Mouse (Mus musculus): Measurements from ENCODE around the gene Chmp5.
A peak's percentile ranks its signal among the peaks of the same experiment; 100 is the strongest.
"Not testable (repeated sequence)": the region's sequence is repeated elsewhere in the genome, so short reads cannot be mapped to it uniquely, and the experiment has no call there.

Gene Chmp5

GRCm38 (mm10) chr4:40948160-40948708 lies at the start of gene Chmp5, which contains the start of gene Bag1:
Gene Chmp5 (plus strand): TSS chr4:40948407.
Gene Bag1 (minus strand): TSS chr4:40948294.
- peak; percentile 98 to 99 for DNase-seq (ENCODE audit: low spot score in 2 of 2)

GRCm38 (mm10) chr4:40898476-40899044 lies 49.6 kb upstream of the Chmp5 start:
- DNase-seq (ENCODE audit: low spot score in 2 of 2) = no peak

GRCm38 (mm10) chr4:40899264-40899663 lies 48.9 kb upstream of the Chmp5 start:
- no peak for DNase-seq (ENCODE audit: low spot score in 2 of 2)

- DNase-seq (ENCODE audit: low spot score in 2 of 2) = no peak
These were observed 48.1 kb upstream of the Chmp5 start for GRCm38 (mm10) chr4:40900071-40900470.

DNA sequence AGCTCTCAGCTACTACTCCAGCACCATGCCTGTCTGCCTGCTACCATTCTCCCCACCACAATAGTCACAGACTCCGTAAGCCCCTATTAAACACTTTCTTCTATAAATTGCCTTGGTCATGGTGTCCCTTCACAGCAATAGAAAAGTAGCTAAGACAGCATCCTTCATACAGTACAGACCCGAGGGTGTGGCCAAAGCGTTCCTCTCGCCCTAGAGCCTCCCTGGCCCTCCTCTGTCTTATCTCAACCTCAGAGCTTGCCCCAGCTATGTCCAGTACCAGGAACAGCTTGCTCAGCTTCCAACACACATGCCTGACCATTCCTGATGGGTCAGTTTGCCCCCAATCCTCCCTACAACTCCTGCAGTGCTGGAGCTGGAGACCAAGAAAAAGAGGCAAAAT lies 47.6 kb upstream of the Chmp5 start:
- no peak for DNase-seq (ENCODE audit: low spot score in 2 of 2)

- no peak for DNase-seq (ENCODE audit: low spot score in 2 of 2)
These were observed 41.9 kb upstream of the Chmp5 start for GRCm38 (mm10) chr4:40906298-40906697.

- peak in 1 of 2 experiments; percentile 42 for DNase-seq (ENCODE audit: low spot score in 2 of 2)
These were observed 39.8 kb upstream of the Chmp5 start for GRCm38 (mm10) chr4:40908261-40908969.

DNA sequence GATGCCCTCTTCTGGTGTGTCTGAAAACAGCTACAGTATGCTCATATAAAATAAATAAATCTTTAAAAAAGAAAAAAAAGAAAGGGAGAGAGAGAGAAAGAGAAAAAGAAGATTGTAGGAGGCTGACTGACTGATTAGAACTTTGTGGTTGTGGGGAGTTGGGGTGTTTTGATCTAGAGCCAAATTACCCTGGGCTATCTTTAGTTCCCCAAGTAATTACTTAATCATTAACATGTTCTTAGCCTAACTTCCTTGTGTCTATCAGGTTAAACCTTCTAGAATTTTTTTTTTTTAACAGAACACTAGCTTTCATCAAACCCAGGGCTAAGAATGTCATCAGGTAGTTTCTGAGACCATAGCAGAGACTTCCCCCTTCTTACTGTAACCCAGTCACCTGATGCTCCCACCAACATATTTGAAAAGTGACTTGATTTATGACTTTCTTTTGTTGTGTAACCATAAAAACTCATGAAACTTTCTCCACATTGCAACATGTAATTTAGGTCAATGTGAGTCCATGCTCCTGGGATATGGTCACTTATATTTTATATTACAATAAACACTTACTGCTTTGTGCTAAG lies 33.8 kb upstream of the Chmp5 start:
- DNase-seq (ENCODE audit: low spot score in 2 of 2) = no peak

DNA sequence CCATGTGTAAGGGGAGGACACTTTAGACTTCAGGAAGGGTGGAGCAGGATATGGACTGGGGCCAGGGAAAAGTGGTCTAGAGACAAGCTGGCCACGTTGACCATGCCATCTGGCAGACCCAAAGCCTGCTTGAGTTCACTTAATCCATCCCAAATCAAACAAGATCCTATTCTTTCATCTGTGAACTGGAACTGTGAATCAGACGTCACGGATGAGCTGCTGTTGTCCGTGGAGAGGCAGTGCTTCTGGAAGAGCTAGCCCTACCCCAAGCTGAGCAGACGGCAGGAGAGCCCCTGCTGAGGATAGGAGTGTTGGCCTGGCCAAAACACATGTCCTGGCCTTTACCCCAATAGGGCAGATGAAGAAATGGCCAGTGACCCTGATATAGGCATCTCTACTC lies 32.3 kb upstream of the Chmp5 start:
- DNase-seq (ENCODE audit: low spot score in 2 of 2) = no peak

GRCm38 (mm10) chr4:40916592-40917155 lies 31.5 kb upstream of the Chmp5 start:
- DNase-seq (ENCODE audit: low spot score in 2 of 2) = no peak

DNA sequence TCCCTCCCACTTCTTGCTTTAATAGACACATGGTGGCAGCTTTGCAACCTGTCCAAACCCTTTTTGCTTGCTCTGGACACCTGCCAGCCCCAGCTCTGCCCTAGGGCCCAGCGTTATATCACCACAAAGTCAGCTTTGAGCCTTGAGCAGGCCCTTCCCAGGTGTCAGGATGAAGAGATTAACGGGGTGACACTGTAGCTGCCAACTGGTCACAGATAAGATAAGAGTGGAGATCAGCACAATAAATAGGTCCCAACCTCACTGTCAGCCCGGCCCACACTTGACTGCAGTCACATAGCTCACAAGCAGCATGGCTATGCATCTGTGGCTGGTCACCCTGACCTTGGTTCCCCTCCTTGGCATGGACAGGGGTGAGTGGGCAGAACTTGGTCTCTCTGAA lies 28.4 kb upstream of the Chmp5 start, which contains the start of gene Spink4:
Gene Spink4, plus strand, starts transcription at position 268 of the 400 bp plus-strand sequence.
- DNase-seq (ENCODE audit: low spot score in 2 of 2) = no peak

DNA sequence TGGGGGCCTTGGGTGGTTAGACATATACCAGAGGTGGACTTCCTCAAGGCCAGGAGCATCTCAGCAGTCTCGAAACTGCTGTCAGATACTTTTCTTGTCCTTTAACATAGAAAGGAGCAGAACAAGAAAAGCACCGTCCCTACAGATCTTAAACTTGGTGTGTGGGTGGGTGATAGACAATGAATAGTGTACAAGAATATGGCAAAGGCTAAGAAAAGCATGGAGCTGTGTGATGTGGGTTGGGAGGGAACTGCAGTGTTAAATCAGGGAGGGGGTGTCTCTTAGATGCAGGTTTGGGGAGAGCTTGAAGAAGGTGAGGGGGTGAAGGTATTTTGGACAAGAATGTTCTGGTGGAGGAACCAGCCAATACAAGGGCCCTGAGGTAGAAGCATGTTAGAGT lies 27.6 kb upstream of the Chmp5 start:
- no peak for DNase-seq (ENCODE audit: low spot score in 2 of 2)

DNA sequence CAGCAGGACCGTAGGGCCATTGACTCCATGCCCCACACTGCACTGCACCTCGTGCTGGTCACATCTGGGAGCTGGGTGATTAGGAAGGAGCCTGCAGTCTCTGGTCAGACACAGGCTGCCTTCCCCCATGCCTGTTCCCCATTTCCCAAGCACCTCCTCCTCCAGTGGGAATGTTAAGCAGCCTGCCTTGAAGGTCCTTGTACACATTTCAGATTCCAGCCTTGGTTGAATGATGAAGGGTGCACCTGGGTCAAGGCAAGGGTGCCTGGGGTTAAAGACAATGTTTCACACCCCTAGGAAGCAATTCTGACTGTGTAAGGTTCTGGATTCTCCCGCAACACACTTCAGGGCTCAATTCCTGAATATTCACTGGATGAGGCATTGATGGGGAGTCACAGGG lies 26.9 kb upstream of the Chmp5 start:
- DNase-seq (ENCODE audit: low spot score in 2 of 2) = no peak

GRCm38 (mm10) chr4:40923087-40923651 lies 25.0 kb upstream of the Chmp5 start:
- no peak for DNase-seq (ENCODE audit: low spot score in 2 of 2)

DNA sequence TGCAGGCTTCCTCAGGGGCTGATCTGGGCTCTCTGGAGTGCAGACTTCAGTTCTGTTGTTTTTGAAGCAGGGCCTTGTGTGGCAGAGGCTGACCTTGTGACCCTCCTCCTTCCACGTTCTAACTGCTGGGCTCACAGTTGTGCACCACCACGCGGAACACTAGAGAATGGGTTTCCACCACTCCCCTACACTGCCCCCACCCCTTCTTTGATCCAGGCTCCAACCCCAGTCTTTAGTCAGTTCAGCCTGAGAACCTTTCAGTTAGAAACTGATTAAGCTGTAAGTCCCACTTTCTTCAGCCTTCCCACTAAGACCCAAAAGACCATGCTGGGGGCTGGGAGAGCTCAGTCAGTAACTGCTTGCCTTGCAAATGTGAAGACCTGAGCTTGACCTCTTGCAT lies 22.6 kb upstream of the Chmp5 start:
- no peak for DNase-seq (ENCODE audit: low spot score in 2 of 2)

DNA sequence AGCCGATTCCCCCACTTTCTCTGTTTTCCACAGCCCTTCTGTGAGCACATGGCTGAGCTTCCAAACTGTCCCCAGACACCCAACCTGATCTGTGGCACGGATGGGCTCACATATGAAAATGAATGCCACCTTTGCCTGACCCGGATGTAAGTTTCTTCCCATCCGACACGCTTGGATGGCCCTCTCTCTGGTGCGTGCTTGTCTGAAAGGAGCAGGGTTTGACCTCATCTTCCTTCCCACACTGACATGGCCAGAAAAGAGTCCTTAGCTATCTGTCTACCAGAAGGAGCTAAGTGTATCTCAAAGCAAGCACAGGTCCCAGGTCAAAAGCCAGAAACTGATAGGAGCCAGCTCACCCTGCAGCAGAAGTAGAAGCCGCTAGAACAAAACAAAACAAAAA lies 19.2 kb upstream of the Chmp5 start:
- DNase-seq (ENCODE audit: low spot score in 2 of 2) = no peak

DNA sequence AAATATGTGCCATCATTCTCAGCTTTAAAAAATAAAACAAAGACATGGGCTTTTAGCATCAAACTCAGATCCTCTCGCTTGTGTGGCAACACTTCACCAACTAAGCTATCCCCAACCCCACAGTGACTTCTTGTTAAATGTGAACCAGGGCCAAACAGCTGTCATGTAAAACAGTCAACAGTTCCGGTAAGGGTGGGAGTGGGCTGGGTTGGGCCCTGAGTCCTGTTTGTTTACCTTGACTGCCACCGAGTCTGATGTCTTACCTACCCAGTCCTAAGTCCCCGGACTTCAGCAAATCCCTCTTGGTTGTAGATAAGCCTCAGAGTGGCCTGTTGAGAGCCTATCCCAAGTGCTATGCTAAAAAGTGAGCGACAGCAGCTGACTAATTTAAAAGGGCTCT lies 14.5 kb upstream of the Chmp5 start:
- DNase-seq (ENCODE audit: low spot score in 2 of 2) = no peak

- DNase-seq (ENCODE audit: low spot score in 2 of 2) = not testable (repeated sequence)
These were observed 13.8 kb upstream of the Chmp5 start for GRCm38 (mm10) chr4:40934369-40934768.

DNA sequence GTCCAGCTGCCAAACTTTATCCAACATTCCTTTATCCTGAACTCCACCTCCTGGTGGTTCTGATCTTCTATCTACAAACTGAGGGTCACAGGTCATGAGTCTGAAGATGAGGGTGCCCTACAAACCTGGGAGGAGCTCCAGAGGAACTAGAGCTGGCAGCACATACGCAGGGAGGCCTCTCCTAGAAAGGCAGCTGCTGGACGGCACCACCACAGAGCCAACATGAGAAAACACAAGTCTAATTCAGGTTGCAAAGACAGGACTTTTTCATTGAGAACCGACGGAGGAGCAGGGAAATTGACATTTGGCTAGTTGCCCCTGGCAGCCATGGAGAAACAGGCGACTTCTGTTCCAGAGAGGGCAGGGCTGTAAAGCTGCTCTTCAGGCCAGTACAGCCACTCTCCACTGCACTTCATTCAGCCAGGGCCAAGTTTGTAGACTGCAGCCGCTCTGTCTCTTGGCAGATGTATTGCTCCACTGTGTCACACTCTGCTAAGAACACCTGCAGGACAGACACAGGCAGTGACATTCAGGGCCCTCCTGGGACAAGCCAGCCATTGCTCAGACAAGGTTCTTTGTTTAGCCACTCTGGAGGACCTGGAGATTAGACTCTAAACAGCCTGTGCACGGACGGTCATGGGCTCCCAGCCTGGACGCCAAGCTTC lies 11.9 kb upstream of the Chmp5 start:
- peak; percentile 87 to 88 for DNase-seq (ENCODE audit: low spot score in 2 of 2)

- DNase-seq (ENCODE audit: low spot score in 2 of 2) = no peak
These were observed 9.4 kb upstream of the Chmp5 start for GRCm38 (mm10) chr4:40938793-40939192.

DNA sequence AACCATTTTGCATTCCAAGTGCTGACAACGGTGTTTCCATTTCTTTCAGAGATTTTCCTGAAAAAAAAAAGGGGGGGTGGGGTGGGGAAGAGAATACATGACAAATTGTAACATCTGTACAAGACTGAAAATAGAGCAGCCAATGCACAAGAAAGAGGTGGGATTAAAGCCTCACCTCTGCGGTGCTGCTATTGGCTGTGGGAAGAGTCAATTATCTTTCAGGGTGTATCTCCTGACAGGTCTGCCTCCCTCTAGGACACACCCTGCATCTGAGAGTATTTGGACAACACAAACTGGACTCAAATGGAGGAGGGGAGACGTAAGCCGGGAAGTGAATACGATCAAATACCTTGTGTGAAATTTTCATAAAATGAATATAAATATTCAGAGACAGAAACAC lies 4.6 kb upstream of the Chmp5 start:
- no peak for DNase-seq (ENCODE audit: low spot score in 2 of 2)

Data from right cerebral cortex, postnatal 10 days (tissue).